Mouse (Mus musculus) ES-E14 (cell line): Measurements from ENCODE around the gene Ikzf4.

ENCODE experiments used
- CHD2 ChIP-seq: IDR thresholded peaks from 2 replicates; pipeline ENCODE4 v1.6.1; 2014; ENCODE audit warnings: mild to moderate bottlenecking, low read depth, low read length, inconsistent platforms
- ZC3H11A ChIP-seq: IDR thresholded peaks from 2 replicates; pipeline ENCODE4 v1.6.1; 2012; ENCODE audit warnings: low read depth, mild to moderate bottlenecking, inconsistent platforms, low read length, borderline replicate concordance

GRCm38 (mm10) chr10:128655254-128655653 lies 9.5 kb upstream of the Ikzf4 start:
- TF ChIP-seq CHD2 (no peak), ZC3H11A (no peak)
